Mouse (Mus musculus) left cerebral cortex, postnatal 14 days (tissue): ENCODE results near the gene E330034G19Rik. TPM values are rescaled to one million over a fixed set of nuclear protein-coding genes. Genes with fewer than 3 reads are reported as not detected.
A peak's percentile ranks its signal among the peaks of the same experiment; 100 is the strongest.
"Not testable (repeated sequence)": the region's sequence is repeated elsewhere in the genome, so short reads cannot be mapped to it uniquely, and the experiment has no call there.

Experiments
- DNase-seq, 2 experiments: peaks; one replicate each; pipeline ENCODE4 v3.0.0; 2021 to 2022; ENCODE audit warnings: low spot score in 2 of 2, mixed read lengths in 1 of 2
- intact Hi-C: fragments of 180-260 bp; cut with DNase I; formaldehyde crosslinking; loops from one replicate; pipeline ENCODE4 v1.15.1; 2025
- total RNA-seq, 2 experiments: library from RNA; stranded (reverse); gene quantifications; 2 replicates each; pipeline ENCODE4 v1.2.3; 2021

E330034G19Rik gene
- total RNA-seq, 2 experiments from 2014 or later = 0.26 TPM; not detected in 1

DNA sequence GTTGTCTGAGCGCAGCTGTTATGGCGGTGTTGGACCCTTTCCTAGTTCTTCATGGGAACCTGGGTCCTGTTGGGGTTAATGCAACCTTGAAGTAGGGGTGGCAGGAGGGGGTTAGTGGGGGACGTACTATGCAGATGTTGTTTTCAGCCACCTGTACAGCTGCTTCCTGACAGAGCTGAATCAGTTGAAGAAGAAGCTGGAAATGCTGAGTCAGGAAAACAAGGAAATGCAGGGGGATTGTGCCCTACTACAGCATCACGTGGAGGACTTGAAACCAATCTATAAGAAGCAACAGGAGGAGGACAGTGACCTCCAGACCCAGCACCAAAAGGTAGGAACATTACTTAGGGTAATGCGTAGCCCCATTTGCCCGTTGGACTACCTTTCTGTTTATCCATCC is 13.7 kb downstream of the E330034G19Rik start:
- no peak for DNase-seq
- intact Hi-C loops = loop anchor here (5.0 kb wide), 1 partner anchor 51 kb away; no protein-coding TSS in a partner anchor

- DNase-seq = no peak
- intact Hi-C loops = loop anchor here (5.0 kb wide), 1 partner anchor 50 kb away; no protein-coding TSS in a partner anchor
Measured at GRCm38 (mm10) chr14:24307146-24307545, 14.1 kb downstream of the E330034G19Rik start.

DNA sequence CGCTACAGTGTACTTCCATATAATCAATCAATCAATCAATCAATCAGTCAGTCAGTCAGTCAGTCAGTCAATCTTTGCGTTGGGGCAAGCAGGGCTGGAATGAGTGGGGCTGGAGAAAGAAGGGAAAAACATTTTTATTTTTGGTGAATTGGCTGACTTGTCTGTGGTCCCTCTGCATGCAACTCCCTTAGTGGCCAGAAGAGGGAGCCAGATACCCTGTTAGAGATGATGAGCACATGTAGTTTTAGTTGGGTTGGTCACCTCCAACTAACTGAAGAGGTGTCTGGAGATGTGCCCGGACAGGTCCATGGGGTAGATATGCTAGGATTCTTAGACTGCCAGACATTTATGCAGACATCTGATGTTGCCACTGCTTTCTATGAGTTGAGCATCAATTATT is 18.1 kb downstream of the E330034G19Rik start:
- intact Hi-C loops = loop anchor here (5.0 to 10.0 kb wide), 2 partner anchors 114 to 176 kb away; partner anchors contain the start of genes Polr3a and Rps24

DNA sequence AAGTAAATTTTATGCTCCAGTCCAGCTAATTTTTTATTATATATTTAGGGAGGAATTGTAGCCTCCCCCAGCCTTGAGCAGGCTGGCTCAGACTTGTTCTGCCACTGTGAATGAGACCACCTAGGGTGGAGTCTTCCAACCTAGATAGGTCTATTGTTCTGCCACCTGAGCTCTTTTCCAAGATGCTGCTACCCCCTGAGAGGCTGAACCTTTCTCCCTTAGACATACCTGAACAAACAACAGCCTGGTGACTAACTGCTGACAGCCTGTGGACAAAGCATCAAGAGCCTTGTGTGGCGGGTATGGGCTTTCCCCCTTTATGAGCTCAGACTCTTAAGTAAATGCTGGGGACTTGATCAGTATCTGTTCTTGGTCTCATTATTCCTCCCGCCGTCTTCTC is 54.0 kb downstream of the E330034G19Rik start:
- DNase-seq, intact Hi-C loops: not testable (repeated sequence)

More for the DNA sequence above, 18.1 kb downstream of the E330034G19Rik start:
- peak; percentile 80 to 82 for DNase-seq

DNA sequence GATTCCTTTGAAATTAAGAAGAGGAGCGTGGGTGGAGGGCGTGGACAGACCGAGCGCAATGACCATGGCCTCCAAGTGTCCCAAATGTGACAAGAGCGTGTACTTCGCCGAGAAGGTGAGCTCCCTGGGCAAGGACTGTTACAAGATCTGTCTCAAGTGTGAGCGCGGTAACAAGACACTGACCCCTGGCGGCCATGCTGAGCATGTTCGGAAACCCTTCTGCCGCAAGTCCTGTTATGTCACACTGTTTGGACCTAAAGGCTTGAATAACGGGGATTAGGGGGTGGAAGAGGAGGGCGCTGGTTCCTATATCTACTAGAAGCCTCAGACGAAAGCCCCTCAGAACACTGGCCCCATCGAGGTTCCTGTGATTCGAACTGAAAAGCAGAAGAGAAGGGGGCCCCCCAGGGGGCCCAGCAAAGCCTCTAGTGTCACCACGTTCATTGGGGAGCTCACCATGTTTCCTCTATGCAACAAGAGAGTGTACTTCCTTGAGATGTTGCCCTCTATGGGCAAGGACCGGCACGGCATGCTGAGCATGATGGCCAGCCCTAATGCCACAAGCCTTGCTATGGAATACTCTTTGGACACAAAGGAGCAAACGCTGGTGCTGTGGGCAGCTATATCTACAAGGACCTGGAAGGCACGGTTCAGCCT is 65.4 kb downstream of the E330034G19Rik start:
- intact Hi-C loops = loop anchor here (5.0 kb wide), 1 partner anchor 51 kb away; no protein-coding TSS in a partner anchor
- DNase-seq = peak; percentile 4 to 12

Other genes with a start within 250 kb of the E330034G19Rik start
- gene Dlg5, start 47.3 kb upstream of the E330034G19Rik start, total RNA-seq = 10 to 100 TPM; 37.3 to 41.9 TPM
- 10 to 100 TPM; 31.7 to 36.2 TPM for gene Polr3a, start 193.8 kb downstream of the E330034G19Rik start, total RNA-seq
- gene Rps24, start 193.9 kb downstream of the E330034G19Rik start, total RNA-seq = 100 to 1,000 TPM; 652 to 714 TPM